Mouse (Mus musculus): ENCODE data around the gene Epop.

DNA sequence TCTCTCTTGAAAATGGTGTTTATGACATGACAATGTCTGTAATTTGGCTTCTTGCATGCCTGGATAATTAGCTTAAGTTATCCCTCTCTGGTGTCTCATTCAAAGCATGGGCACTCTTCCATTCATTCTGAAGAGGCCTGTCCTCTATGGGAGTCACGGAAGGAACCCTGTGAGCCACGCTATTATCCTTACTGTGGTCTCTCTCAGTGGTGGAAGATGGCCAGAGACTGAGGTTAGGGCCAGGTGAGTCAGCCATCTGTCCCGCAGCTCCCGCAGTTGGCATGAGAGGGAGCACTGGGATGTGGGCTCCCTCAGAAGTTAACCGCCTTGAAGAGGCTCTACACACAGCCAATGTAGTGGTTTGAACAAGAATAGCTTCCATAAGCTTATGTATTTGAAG is 20.8 kb upstream of the Epop start:
- TF ChIP-seq POLR2A (IDR thresholded peaks at IDR 0.05; ENCODE audit: borderline replicate concordance, low read depth, low read length) (no peak), CTCF (IDR thresholded peaks at IDR 0.05; ENCODE audit: low read depth, low read length) (no peak)

Measured in bone marrow macrophage, adult 2 months (primary cell).